Mouse (Mus musculus) intestine, postnatal 0 days (tissue): ENCODE results near the gene Ephb6. TPM values are rescaled to one million over a fixed set of nuclear protein-coding genes. Genes with fewer than 3 reads are reported as not detected.

Source experiments
- ATAC-seq: fragments of 200-750 bp; cut with Nextera tagmentation; 2 replicates; pipeline ENCODE4 v1.8.0; 2017; ENCODE audit warnings: mild to moderate bottlenecking, moderate TSS enrichment, moderate library complexity
- H3K27ac ChIP-seq: fragments of 300-500 bp; sonication (generic); 2 replicates; pipeline ENCODE4 v1.5.1; 2014; ENCODE audit warnings: mild to moderate bottlenecking, low read depth, low read length, moderate library complexity
- H3K27me3 ChIP-seq: fragments of 300-500 bp; sonication (generic); replicated peaks from 2 replicates; pipeline ENCODE4 v1.6.1; 2014; ENCODE audit warnings: low read length, mixed read lengths; ENCODE audit not compliant: control insufficient read depth, insufficient read depth
- H3K36me3 ChIP-seq: fragments of 300-500 bp; sonication (generic); 2 replicates; pipeline ENCODE4 v1.6.1; 2014; ENCODE audit warnings: mild to moderate bottlenecking, moderate library complexity; ENCODE audit not compliant: control insufficient read depth, insufficient read depth
- H3K4me1 ChIP-seq: fragments of 300-500 bp; sonication (generic); replicated peaks from 2 replicates; pipeline ENCODE4 v1.6.1; 2014; ENCODE audit warnings: antibody characterized with exemption, low read length, mixed read lengths; ENCODE audit not compliant: control insufficient read depth, insufficient read depth
- H3K4me2 ChIP-seq: fragments of 300-500 bp; sonication (generic); replicated peaks from 2 replicates; pipeline ENCODE4 v1.6.1; 2014; ENCODE audit warnings: low read depth, mild to moderate bottlenecking, moderate library complexity
- H3K4me3 ChIP-seq: fragments of 300-500 bp; sonication (generic); 2 replicates; pipeline ENCODE4 v1.5.1; 2014; ENCODE audit warnings: low read depth, low read length
- H3K9ac ChIP-seq: fragments of 300-500 bp; sonication (generic); 2 replicates; pipeline ENCODE4 v1.6.1; 2014; ENCODE audit warnings: mild to moderate bottlenecking, low read depth, low read length
- H3K9me3 ChIP-seq: fragments of 300-500 bp; sonication (generic); 2 replicates; pipeline ENCODE4 v1.6.1; 2016; ENCODE audit warnings: mixed run types; ENCODE audit not compliant: control insufficient read depth
- CTCF ChIP-seq: sonication (generic); IDR thresholded peaks from 2 replicates; pipeline ENCODE4 v1.5.1; 2016; ENCODE audit warnings: low read depth, mild to moderate bottlenecking, control low read depth, antibody characterized with exemption, moderate library complexity
- WGBS: fragments of 180-500 bp; shearing (Covaris S2); extraction: QIAGEN DNeasy Blood & Tissue Kit; methylation state at CpG from one replicate; pipeline ENCODE4 v1.1.7; 2014; 5-methylcytosine and 5-hydroxymethylcytosine counted together
- polyA plus RNA-seq: library from polyadenylated mRNA; unstranded; fragments of >200 nt; fragmentation: Nextera tagmentation; extraction: Ambion mirVana; gene quantifications from 2 replicates; pipeline ENCODE4 v1.2.1, GENCODE M21; 2015

Gene Ephb6
- 2.7 and 2.8 TPM in 2 replicates for polyA plus RNA-seq

DNA sequence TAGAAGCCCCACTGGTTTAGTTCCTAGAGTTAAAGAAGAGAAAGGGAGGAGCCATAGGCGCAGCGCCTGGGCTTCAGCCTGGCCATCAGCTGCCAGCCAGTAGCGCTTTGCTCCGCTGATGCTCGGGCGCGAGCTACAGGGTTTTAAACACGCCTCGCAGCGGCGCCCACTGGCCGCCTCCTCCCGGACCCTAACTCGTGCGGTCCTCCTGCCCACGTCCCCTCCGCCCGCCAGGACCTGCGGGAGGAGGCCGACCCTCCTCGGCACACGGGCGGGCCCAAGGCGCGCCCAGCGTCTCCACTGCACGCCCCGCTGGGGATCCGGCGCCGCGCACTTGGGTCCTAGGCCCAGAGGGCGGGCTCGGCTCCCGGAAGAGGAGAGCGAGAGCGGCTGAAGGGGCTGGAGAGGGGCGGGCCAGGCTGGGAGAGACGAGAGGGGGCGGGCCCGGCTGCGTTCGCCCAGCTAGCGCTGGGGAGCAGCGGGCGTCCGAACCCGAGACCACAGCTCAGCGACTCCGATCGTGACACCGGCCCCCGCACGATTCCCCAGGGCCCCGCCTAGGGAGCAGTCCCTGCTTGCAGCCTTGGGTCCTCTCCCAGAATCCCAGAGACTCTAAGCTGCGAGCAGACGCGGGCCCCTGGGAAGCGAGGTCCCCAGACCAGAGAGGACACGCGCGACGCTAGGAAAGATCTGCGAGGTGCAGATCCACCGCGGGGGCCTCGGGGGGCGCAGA is at the start of gene Ephb6:
Gene Ephb6 (plus strand): TSS at position 422 of the 733 bp plus-strand sequence.
- ATAC-seq, result peak; percentile 91
- no peaks in the 10 kb centered on the region for H3K36me3 ChIP-seq
- WGBS, result under 1% methylated on average over 67 of the region's 68 CpGs
- H3K4me2 ChIP-seq, result peak within 1 kb of the TSS; percentile 94
- H3K4me1 ChIP-seq, result no peaks in the 10 kb centered on the region
- peak; percentile 13; the same call in 1 of the 2 replicates for TF ChIP-seq CTCF
- H3K27me3 ChIP-seq, result no peaks in the 10 kb centered on the region
- no peak within 1 kb of the TSS for H3K27ac ChIP-seq
- no peaks in the 10 kb centered on the region for H3K9me3 ChIP-seq
- H3K4me3 ChIP-seq, result peak within 1 kb of the TSS; percentile 70
- peak within 1 kb of the TSS; percentile 63 for H3K9ac ChIP-seq

DNA sequence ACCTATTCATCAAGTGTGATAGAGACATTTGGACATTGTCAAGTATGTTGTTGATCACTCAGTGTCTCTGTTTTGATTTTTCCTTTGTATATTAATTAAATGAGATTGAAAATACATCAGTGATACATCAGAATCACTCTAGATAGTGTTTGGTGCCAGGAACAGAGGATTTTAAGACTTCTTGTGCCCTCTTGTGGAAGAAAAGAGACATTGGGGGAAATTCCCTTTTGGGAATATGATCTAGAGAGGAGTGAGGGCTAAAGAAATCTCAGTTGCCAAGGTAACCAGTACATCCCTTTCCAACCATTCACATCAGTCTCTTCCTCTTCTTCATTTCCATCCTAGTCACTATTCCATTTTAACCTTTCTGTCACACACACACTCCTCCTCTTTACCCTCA is 48.9 kb upstream of the Ephb6 start:
- no peaks in the 10 kb centered on the region for H3K27me3 ChIP-seq
- no peak overlapping the region for H3K27ac ChIP-seq
- H3K4me3 ChIP-seq, result no peak overlapping the region
- no peaks in the 10 kb centered on the region for H3K9me3 ChIP-seq
- H3K36me3 ChIP-seq, result no peaks in the 10 kb centered on the region
- no peak overlapping the region for H3K4me2 ChIP-seq
- H3K4me1 ChIP-seq, result no peaks in the 10 kb centered on the region
- ATAC-seq, result no peak
- H3K9ac ChIP-seq, result no peak overlapping the region
- TF ChIP-seq CTCF, result peak; percentile 54

DNA sequence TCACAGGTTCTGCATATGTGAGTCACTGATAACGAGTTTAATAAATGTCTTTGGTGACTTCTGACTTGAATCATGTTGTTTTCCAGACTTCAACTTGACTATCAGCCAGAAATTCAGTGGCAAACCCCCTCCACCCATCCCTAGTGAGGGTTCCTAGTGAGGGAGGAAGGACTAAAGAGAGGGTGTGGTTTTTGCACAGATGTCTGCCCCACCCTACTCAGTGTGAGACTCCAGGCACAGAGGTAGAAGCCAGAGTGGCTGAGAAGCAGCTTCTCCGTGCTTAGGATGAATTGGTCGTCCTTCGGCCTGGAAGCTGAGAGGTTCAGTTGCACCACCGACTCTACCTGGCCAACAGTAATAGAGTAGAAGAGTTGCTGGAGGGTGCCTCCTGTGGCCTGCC is 47.8 kb upstream of the Ephb6 start:
- no peak for TF ChIP-seq CTCF
- Histone ChIP-seq H3K27ac (no peak overlapping the region), H3K4me3 (no peak overlapping the region), H3K36me3 (no peaks in the 10 kb centered on the region), H3K27me3 (no peaks in the 10 kb centered on the region), H3K4me1 (no peaks in the 10 kb centered on the region), H3K9me3 (no peaks in the 10 kb centered on the region), H3K4me2 (no peak overlapping the region), H3K9ac (no peak overlapping the region)
- no peak for ATAC-seq
- 75% methylated on average over 5 of the region's 5 CpGs for WGBS

DNA sequence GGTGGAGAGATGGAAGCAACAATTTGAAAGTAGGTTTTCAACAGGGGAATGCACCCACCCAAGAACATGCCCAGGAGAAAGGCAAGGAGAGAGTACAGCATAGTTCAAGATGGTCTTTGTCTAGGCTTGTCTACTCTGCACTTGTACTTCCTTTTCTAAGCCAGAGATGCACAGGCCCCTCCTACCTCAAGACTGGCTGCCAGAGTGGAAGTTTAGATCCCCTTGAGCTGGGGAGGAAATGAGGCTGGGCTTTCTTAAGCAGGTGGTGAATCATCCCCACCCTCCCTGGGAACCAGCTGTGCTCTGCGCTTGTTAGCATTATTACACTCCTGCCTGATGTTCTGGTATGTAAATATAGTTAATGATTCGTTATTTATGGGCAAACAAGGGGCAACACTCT is 47.0 kb upstream of the Ephb6 start:
- Histone ChIP-seq H3K27me3 (no peaks in the 10 kb centered on the region), H3K27ac (no peak overlapping the region), H3K9me3 (no peaks in the 10 kb centered on the region), H3K9ac (no peak overlapping the region), H3K4me1 (no peaks in the 10 kb centered on the region), H3K4me2 (no peak overlapping the region), H3K36me3 (no peaks in the 10 kb centered on the region), H3K4me3 (no peak overlapping the region)
- WGBS, result 28% methylated on average over 2 of the region's 2 CpGs
- no peak for TF ChIP-seq CTCF
- ATAC-seq, result no peak

DNA sequence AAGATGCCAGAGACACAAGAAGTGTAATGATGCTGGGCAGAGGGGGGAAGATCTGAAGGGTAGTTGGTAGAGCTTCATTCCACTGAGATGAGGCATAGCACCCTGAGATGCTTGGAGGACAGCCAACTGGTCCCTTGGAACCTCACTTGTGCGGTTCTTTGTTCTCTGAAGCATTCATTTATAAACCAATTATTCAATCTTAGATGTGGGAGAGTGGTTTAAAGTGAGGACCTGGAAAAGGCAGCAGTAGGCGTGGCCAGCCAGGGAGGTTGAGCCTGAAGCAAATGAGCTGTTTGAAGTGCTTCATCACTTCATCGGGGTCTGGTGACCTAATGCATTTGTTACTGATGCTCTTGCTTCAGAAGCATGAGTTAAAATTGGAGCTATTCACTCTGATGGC is 46.0 kb upstream of the Ephb6 start:
- Histone ChIP-seq H3K9me3 (no peaks in the 10 kb centered on the region), H3K36me3 (no peaks in the 10 kb centered on the region), H3K27me3 (no peaks in the 10 kb centered on the region), H3K9ac (no peak overlapping the region), H3K4me2 (no peak overlapping the region), H3K27ac (no peak overlapping the region), H3K4me1 (no peaks in the 10 kb centered on the region), H3K4me3 (no peak overlapping the region)
- 65% methylated on average over 3 of the region's 3 CpGs for WGBS
- TF ChIP-seq CTCF, result no peak
- ATAC-seq, result no peak

DNA sequence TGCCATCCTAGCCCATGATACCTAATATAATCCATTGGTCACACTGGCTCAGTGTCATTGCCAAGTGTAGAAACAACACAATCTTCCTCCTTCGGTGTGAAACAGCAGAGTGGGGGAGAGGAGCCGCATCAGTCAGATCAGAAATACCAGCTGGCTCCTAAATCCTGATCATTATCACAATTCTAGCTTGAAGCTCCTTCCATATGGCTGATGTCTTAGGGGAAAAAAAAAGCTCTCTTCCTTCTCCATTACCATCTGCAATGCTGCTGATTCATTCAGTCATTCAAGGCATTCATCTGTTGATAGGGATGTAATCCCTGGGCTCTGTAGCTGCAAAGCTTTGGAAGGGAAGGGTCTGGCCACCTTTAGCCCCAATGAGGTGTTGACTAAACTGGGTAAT is 45.0 kb upstream of the Ephb6 start:
- no peak overlapping the region for H3K9ac ChIP-seq
- H3K4me1 ChIP-seq, result no peaks in the 10 kb centered on the region
- no peaks in the 10 kb centered on the region for H3K36me3 ChIP-seq
- no peaks in the 10 kb centered on the region for H3K9me3 ChIP-seq
- no peak overlapping the region for H3K4me3 ChIP-seq
- H3K27ac ChIP-seq, result no peak overlapping the region
- H3K27me3 ChIP-seq, result no peaks in the 10 kb centered on the region
- WGBS, result 84% methylated on average over 2 of the region's 2 CpGs
- TF ChIP-seq CTCF, result no peak
- ATAC-seq, result no peak
- H3K4me2 ChIP-seq, result no peak overlapping the region
